Mouse (Mus musculus): ENCODE data around the gene Scube1.

GRCm38 (mm10) chr15:83724886-83725269 is at the start of gene Scube1:
- TF ChIP-seq CTCF (IDR thresholded peaks at IDR 0.05; ENCODE audit: low read depth, low read length), result no peak
- TF ChIP-seq POLR2A (IDR thresholded peaks at IDR 0.05; ENCODE audit: extremely low read depth, insufficient read depth, low read length), result no peak
